Comparison of ENCODE assay signal across 16 mouse cellular contexts in the genomic region with DNA sequence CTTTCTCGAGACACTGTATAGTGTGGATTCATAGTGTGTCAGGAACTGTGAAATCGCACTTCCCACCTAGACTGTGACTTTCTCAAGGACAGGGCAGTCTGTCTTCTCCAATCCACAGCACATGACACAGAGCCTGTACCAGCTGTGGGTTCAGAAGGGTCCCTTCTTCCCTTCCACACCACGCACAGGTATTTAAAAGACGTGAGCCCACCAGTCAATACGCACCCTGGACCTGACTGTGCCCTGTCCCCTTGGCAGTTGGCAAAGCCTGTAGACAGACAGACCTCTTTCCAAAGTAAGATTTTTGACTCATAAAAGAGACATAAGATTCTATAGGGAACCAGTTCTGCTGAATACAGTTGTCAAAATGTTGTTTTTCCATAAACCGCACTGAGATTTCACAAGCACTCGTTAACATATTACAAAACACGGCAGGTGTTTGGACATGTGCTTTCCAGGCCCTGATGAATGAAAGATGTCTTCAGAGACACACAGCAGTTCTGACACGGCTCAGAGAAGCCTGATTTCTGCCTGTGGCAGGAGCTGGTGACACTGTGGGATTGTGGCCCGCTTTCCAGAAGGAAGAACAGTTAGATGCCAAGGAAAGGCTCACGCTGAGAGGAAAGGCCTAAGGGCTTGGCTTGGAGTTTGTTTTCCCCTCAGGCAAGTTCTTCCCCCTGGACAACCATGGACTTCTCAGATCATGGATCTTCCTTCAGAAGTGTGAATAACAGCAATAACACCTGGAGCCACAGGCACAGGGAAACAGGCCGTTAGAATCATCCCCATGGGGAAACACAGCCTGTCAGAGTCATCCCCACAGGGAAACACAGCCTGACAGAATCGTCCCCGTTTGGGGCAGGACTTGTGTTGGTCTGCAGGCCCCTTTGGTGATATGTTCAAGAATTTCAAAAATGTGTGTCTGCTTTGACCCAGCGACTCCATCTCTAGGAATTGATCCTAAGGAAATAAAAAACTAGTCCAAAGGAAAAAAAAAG. TPM values are rescaled to one million over a fixed set of nuclear protein-coding genes. Genes with fewer than 3 reads are reported as not detected.
DNase-seq lines count a peak whose midpoint lies in the region; ATAC-seq and TF ChIP-seq lines count a peak whose summit lies in the region.
"Had no signal": no experiment of that assay in that cellular context is flagged by ENCODE, and none has a peak within 500 bp of the region (broad histone marks: within the 10 kb centered on the region; RNA-seq: fewer than 3 reads in every experiment).

No protein-coding gene starts in this region.

- H3K9me3 ChIP-seq in intestine, embryonic 14.5 days (ENCODE audit: control insufficient read depth, low read length): 0 out of 2 replicates have a peak, but pooled peaks cover 2% of the 10 kb centered on the region
- no peaks in the 10 kb centered on the region for H3K9me3 ChIP-seq in intestine, postnatal 0 days (ENCODE audit: control insufficient read depth)
- H3K9me3 ChIP-seq in lung, embryonic 15.5 days: no peaks in the 10 kb centered on the region
- H3K9me3 ChIP-seq in embryonic facial prominence, embryonic 14.5 days (ENCODE audit: control insufficient read depth, low read length): no peaks in the 10 kb centered on the region
- H3K9me3 ChIP-seq: hindbrain, embryonic 12.5 days; liver, embryonic 13.5 days; midbrain, embryonic 12.5 days had no signal

- no peak for ATAC-seq in intestine, embryonic 14.5 days (replicated peaks; ENCODE audit: low FRiP score, low TSS enrichment, low read depth)
- ATAC-seq in intestine, postnatal 0 days: no peak
- ATAC-seq in lung, embryonic 15.5 days (ENCODE audit: borderline replicate concordance, extremely low read depth, low FRiP score, low TSS enrichment): no peak
- no peak for ATAC-seq in embryonic facial prominence, embryonic 14.5 days (ENCODE audit: low read depth)
- no peak for ATAC-seq in activated CD4-positive, CD25-positive, alpha-beta regulatory T cell, adult 4 months

- WGBS in intestine, embryonic 14.5 days: 56% methylated on average over 15 of the region's 15 CpGs
- 63% methylated on average over 15 of the region's 15 CpGs for WGBS in intestine, postnatal 0 days
- 52% methylated on average over 15 of the region's 15 CpGs for WGBS in lung, embryonic 15.5 days
- 54% methylated on average over 15 of the region's 15 CpGs for WGBS in embryonic facial prominence, embryonic 14.5 days

- no peak overlapping the region for H3K4me3 ChIP-seq in intestine, embryonic 14.5 days (ENCODE audit: low read depth, low read length)
- no peak overlapping the region for H3K4me3 ChIP-seq in intestine, postnatal 0 days (ENCODE audit: low read depth, low read length)
- H3K4me3 ChIP-seq in lung, embryonic 15.5 days: no peak overlapping the region
- H3K4me3 ChIP-seq in embryonic facial prominence, embryonic 14.5 days (ENCODE audit: low read depth, low read length): no peak overlapping the region
- H3K4me3 ChIP-seq: erythroblast, embryonic 14.5 days; hindbrain, embryonic 12.5 days; liver, embryonic 13.5 days; midbrain, embryonic 12.5 days had no signal

- no peak overlapping the region for H3K9ac ChIP-seq in intestine, embryonic 14.5 days (ENCODE audit: low read length)
- no peak overlapping the region for H3K9ac ChIP-seq in intestine, postnatal 0 days (ENCODE audit: low read depth, low read length)
- H3K9ac ChIP-seq in lung, embryonic 15.5 days: no peak overlapping the region
- H3K9ac ChIP-seq in embryonic facial prominence, embryonic 14.5 days (ENCODE audit: low read depth, low read length): no peak overlapping the region
- H3K9ac ChIP-seq: hindbrain, embryonic 12.5 days; liver, embryonic 13.5 days; midbrain, embryonic 12.5 days had no signal

- no peaks in the 10 kb centered on the region for H3K27me3 ChIP-seq in intestine, embryonic 14.5 days (replicated peaks; ENCODE audit: control insufficient read depth, insufficient read depth, low read length)
- H3K27me3 ChIP-seq in intestine, postnatal 0 days (replicated peaks; ENCODE audit: control insufficient read depth, insufficient read depth, low read length): no peaks in the 10 kb centered on the region
- H3K27me3 ChIP-seq in lung, embryonic 15.5 days: no peaks in the 10 kb centered on the region
- H3K27me3 ChIP-seq in embryonic facial prominence, embryonic 14.5 days (replicated peaks; ENCODE audit: control insufficient read depth, insufficient read depth, low read length): no peaks in the 10 kb centered on the region
- H3K27me3 ChIP-seq: CH12.LX; hindbrain, embryonic 12.5 days; liver, embryonic 13.5 days; midbrain, embryonic 12.5 days had no signal

- H3K4me2 ChIP-seq in intestine, embryonic 14.5 days (ENCODE audit: low read length): no peak overlapping the region
- H3K4me2 ChIP-seq in intestine, postnatal 0 days (replicated peaks; ENCODE audit: low read depth): no peak overlapping the region
- H3K4me2 ChIP-seq in lung, embryonic 15.5 days: no peak overlapping the region
- H3K4me2 ChIP-seq in embryonic facial prominence, embryonic 14.5 days (ENCODE audit: low read depth, low read length): no peak overlapping the region
- H3K4me2 ChIP-seq: hindbrain, embryonic 12.5 days; liver, embryonic 13.5 days; midbrain, embryonic 12.5 days had no signal

- TF ChIP-seq CTCF in intestine, postnatal 0 days (IDR thresholded peaks at IDR 0.05; ENCODE audit: low read depth): no peak

- H3K27ac ChIP-seq in intestine, embryonic 14.5 days (ENCODE audit: low read depth): peak overlapping the region; percentile 48; the same call in 1 of the 2 replicates
- no peak overlapping the region for H3K27ac ChIP-seq in intestine, postnatal 0 days (ENCODE audit: low read depth, low read length)
- peak overlapping the region; percentile 57 for H3K27ac ChIP-seq in lung, embryonic 15.5 days
- H3K27ac ChIP-seq in embryonic facial prominence, embryonic 14.5 days (replicated peaks; ENCODE audit: low read depth, low read length): peak overlapping the region; percentile 28; the same call in 1 of the 2 replicates
- H3K27ac ChIP-seq: hindbrain, embryonic 12.5 days; liver, embryonic 13.5 days; midbrain, embryonic 12.5 days had no signal

- no peaks in the 10 kb centered on the region for H3K36me3 ChIP-seq in intestine, embryonic 14.5 days (ENCODE audit: control insufficient read depth, insufficient read depth, low read length)
- H3K36me3 ChIP-seq in intestine, postnatal 0 days (ENCODE audit: control insufficient read depth, insufficient read depth): no peaks in the 10 kb centered on the region
- no peaks in the 10 kb centered on the region for H3K36me3 ChIP-seq in lung, embryonic 15.5 days
- no peaks in the 10 kb centered on the region for H3K36me3 ChIP-seq in embryonic facial prominence, embryonic 14.5 days (ENCODE audit: control insufficient read depth, insufficient read depth, low read length)
- H3K36me3 ChIP-seq: hindbrain, embryonic 12.5 days; liver, embryonic 13.5 days; midbrain, embryonic 12.5 days had no signal

- peaks cover 8% of the 10 kb centered on the region; the same call in 1 of the 2 replicates for H3K4me1 ChIP-seq in intestine, embryonic 14.5 days (replicated peaks; ENCODE audit: control insufficient read depth, insufficient read depth, low read length)
- H3K4me1 ChIP-seq in intestine, postnatal 0 days (replicated peaks; ENCODE audit: control insufficient read depth, insufficient read depth, low read length): no peaks in the 10 kb centered on the region
- peaks cover 17% of the 10 kb centered on the region for H3K4me1 ChIP-seq in lung, embryonic 15.5 days
- no peaks in the 10 kb centered on the region for H3K4me1 ChIP-seq in embryonic facial prominence, embryonic 14.5 days (ENCODE audit: control insufficient read depth, insufficient read depth, low read length)
- H3K4me1 ChIP-seq: hindbrain, embryonic 12.5 days; liver, embryonic 13.5 days; midbrain, embryonic 12.5 days had no signal

- DNase-seq in intestine, embryonic 14.5 days (ENCODE audit: low spot score): no peak
- DNase-seq in lung, postnatal 14 days: no peak
- no peak for DNase-seq in embryonic facial prominence, embryonic 14.5 days (ENCODE audit: low spot score)
- peak; percentile 83 for DNase-seq in gonadal fat pad, adult 2 months (ENCODE audit: low read depth)
- DNase-seq in right cerebral cortex, postnatal 4 days: no peak
- DNase-seq: cerebellum, adult 18-20 months; kidney, adult 9 months; layer of hippocampus, adult 9-11 months; liver, embryonic 13.5 days had no signal

RNA-seq across cellular contexts. Expression of gene Lrrc32, which starts 22.2 kb away (rescaled TPM):
- polyA plus RNA-seq in intestine, embryonic 14.5 days (2014; fragmentation: Nextera tagmentation; extraction: Ambion mirVana): 13.0 and 14.9 TPM in 2 replicates
- 6.3 and 6.9 TPM in 2 replicates for polyA plus RNA-seq in intestine, postnatal 0 days (2015; fragmentation: Nextera tagmentation; extraction: Ambion mirVana)
- 4.8 and 5.5 TPM in 2 replicates for polyA plus RNA-seq in lung, embryonic 15.5 days (2015; fragmentation: Nextera tagmentation; extraction: Ambion mirVana)
- polyA plus RNA-seq in embryonic facial prominence, embryonic 14.5 days (2014; fragmentation: Nextera tagmentation; extraction: Ambion mirVana): 9.7 and 10.6 TPM in 2 replicates
- polyA plus RNA-seq in gonadal fat pad, adult 2 months (2012; rRNA removed): 15.4 and 18.2 TPM in 2 replicates
- 10 to 100 TPM; 57.2 to 89.2 TPM for polyA plus RNA-seq in activated CD4-positive, CD25-positive, alpha-beta regulatory T cell, adult 4 months (2017; shearing (Covaris generic))
